Mouse (Mus musculus): ENCODE measurements around the gene Katnb1.

DNA sequence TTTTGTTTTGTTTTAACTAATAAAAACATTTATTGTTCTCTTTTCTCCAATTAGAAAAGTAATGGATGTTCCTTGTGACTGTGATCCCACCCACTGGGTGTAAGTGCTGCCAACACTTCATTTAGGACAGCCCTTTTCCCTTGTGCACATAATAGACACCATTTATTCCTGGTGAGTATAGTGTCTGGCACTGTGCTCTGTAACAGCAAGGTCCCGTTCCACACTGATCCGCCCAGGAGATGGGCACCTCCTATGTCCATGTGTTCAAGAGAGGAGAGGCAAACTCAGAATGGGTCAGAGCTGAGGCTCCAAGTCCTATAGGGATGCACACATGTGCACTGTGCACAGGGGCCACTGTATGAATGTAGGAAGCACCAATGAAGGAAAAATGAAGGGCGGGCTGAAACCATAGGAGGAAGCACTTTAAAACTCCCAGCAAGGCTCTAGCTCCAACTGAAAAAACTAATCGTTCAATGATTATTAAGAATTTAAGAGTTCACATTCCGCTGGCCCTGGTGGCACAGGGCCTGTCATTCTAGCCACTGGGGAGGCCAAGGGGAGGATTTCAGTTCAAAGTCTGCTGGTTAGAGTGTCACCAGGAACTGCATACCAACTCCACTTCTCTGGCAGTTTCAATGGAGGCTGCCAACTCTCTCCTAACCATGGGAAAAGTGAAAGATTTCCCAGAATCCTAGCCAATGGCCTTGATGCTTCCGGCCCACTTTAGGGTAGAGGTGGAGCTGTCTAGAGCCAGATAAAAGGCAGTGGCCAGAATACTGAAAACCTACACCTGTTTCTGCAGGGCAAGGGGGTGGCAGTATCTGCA, 63.0 kb downstream of the Katnb1 start:
- TF ChIP-seq CTCF (IDR thresholded peaks at IDR 0.05; ENCODE audit: low read depth), result no peak
- TF ChIP-seq EP300 (IDR thresholded peaks at IDR 0.05; ENCODE audit: low read depth), result no peak

All from liver, postnatal 0 days (tissue).